Mouse (Mus musculus) layer of hippocampus, adult 9-10 months (tissue): ENCODE data around the gene Thbs4.

Experiments
- DNase-seq: peaks from one replicate; pipeline ENCODE4 v3.0.0; 2022; ENCODE audit warnings: low spot score

The Thbs4 gene

DNA sequence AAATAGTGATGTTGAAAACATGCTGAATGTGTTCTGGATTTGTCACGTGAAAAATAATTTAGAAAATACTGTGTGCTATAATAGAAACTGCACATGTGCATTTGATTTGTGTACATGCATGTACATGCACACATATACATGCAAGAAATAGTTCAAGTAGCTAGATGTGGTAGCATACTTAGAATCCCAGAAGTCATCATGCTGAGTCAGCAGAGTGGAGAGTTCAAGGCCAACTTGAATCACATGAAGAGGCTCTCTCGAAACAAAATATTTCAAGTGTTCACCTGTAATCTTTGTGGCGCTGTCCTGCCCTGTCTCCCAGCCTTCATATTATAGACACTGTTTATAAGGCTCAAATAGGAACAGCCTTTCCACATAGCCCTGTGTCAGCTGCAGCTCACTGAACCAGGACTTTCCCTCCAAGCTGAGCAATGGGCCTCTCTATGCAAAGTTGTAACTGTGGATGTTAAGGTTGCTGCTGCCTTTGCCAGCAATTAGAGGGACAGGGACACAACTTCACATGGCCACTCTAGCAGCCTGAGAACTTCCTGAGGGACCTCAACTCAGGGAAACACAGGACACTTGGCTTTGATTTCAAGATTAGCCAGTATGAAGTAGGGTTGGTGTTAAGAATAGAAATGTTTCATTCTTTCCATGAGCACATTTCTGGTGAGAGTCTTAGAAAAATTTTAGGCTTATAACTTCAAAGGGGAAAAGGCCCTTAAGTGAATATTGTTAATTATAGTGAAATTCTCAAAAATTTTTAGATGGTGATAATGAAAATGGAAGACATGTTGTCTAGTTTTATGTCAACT, 76.6 kb downstream of the Thbs4 start:
- DNase-seq = no peak

DNA sequence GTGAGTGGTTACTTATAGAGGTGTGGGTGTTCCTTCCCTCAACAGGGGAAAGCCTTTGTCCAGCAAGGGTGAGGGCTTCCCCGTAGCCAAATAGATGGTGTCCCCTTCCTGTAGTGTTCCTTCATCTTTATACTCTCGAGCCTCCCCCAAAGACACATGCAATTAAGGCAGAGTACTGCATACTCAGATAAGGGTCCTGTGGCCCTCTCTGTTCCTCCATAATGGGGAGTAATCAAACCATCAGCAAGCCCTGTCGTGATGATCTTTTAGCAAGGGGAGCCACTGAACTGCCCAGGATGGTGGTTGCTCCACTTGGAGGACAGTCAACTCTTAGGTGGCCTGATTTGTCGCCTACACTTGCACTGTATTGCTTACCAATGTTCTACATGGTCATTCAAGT, 82.0 kb downstream of the Thbs4 start:
- no peak for DNase-seq

DNA sequence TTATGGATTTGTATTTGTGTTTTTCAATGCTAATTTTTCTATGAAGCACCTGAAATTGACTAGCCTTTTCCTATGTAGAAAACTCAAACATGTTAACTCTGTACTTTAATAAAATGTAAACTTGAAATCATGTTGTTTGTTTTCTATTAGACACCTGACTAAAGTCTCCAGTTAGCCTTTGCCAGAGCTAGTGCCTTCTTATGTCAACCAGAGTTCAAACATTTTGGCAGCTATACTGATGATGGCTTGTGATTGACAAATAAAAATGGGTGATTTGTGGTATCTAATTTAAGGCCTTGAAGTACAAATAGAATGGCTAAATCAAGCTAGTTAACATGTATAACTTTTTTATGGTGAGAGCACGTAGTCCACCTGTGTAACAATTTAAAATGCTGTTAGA, 82.8 kb downstream of the Thbs4 start:
- no peak for DNase-seq

DNA sequence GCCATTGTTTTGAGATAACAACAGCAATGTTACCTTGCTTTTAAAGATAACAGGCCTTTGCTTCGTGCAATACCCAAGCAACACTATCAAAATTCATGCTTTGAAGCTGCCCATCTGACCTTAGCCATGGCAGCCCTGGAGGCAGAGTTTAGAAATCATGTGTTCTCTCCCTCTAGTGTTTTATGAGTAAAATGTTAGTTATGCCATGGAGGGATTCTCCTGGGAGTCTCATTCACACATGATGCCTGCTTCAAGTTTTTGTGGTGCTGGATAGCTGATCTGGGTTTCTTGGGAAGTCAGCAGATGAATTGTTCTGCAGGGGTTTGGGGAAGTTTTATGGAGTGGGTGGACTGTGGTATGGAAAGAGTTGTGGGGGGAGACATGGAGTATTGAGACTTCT, 84.3 kb downstream of the Thbs4 start:
- no peak for DNase-seq

DNA sequence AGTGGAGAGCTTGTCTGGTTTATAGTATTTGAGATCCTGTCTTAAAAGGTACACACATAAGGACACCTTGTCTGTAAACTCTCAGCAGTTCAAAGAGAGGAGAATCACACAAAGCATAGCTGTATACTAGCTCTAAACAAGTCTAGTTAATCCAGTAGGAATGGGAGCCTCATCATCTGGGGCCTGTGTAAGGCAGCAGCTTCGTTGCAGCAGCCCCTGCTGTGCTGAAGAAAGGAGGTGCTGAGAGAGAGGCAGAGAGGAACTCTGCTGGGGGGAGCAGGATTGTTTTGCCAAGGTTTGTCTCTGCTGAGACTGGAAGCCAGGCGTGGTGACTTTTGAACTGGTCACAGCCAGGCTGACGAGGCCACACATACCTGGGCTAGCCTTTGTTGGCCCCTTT, 85.1 kb downstream of the Thbs4 start:
- DNase-seq = no peak

DNA sequence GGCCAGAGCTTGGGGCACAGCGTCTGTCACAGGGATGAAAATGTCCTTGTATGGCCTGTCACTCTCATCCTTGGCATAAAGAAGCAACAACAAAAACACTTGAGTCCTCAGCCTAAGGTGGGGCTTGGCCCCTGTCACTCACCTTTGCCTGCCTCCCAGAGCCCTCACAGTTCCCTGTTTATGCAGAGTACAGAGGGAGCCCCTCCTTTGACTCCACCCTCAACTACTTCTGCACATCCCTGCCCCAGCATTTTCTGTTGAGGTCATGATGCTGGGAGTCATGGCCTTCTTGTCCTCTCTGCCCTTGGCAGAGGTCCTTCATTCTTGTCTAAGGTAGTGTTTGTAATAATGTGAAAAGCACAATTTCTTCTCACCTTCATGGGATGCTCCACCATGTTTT, 86.2 kb downstream of the Thbs4 start:
- DNase-seq = no peak

DNA sequence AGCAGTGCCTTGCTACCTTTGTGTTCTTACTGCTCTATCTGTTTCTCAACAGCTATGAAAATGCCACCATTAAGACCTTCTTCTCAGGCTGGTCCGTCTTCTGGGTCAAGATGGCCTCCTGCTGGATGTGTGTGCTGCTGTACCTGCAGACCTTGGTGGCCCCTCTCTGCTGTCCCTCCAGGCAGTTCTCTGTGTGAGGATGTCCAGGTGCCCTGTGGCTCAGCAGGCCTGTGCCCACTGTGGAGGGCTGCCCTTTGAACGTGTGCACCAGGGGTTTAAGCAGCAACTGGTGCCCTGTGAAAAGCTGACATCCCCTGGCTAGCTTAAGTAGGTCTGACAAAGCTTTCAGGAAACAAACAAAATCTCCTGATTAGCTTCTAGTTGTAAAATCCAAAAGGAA, 86.7 kb downstream of the Thbs4 start:
- no peak for DNase-seq

DNA sequence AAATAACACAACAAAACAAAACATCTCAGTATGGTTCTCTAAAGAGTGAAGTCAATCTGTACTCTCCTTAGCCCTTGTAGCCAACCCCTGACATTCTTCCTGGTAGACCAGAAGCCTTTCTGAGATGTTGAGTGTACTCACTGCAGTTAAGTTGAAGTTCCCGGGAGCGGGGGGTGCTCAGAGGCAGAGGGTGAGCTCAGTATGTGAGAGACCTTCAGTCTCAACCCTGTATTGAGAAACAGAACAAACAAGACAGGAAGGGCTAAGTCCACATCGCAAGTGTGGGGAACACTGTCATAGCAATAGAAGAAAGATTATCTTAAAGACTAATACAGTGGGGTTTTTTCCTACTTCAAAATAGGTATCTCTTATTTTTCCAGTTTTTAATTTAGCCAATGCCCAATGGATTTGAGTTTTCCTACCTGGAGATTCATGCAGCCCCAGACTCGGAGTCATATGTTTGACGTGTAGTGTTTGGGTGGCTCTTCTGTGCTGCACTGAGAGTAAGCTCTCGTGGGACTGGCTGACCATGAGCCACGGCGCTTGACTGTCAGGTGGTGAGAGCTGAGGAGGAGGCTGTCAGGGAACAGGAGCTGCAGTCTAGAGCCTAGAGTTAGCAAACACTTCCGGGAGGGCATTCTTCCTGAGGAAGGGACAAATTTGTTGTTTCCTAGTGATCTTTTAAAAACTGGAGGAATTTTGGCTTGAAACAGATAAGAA, 88.1 kb downstream of the Thbs4 start:
- no peak for DNase-seq

DNA sequence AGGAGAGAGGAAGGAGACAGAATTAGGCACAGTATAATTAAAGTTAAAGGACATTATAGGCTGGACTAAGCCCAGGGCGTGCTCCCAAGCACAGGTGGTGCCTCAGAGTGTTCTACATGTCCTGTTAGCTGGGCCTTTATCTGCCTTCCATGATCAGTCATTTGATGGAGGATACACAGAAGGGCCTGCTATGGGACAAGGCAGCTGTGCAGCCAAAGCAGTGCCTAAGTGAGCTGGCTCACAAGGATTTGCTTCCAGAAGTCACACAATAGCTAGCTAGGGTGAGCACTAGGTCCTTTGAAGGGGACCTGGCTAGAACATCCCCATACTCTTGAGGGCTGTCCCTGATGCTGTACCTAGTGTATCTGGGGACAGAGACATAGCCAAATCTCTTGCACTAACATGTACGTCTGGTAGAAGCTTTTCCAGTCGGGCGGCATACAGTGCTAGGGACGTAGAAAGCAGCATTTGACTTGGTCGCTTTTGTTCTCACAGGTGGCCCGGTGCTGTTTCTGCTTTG, 89.5 kb downstream of the Thbs4 start:
- DNase-seq = no peak

DNA sequence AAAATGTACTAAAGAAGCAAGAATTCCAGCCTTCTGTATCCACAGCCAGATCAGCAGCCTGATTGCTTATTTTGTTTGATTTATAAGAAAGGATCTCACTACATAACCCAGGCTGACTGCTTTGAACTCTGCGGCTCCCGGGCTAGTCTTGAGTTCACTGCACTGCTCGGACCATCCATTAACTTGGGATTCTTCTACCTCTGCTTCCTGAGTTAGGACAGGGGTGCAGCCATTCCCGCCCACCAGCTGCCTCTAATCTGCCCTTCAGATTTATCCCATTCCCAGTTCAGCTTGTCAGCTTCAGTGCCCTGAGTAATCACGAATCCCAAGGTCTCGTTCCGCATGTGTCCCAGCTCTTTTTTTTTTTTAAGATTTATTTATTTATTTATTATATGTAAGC, 90.4 kb downstream of the Thbs4 start:
- DNase-seq = no peak

DNA sequence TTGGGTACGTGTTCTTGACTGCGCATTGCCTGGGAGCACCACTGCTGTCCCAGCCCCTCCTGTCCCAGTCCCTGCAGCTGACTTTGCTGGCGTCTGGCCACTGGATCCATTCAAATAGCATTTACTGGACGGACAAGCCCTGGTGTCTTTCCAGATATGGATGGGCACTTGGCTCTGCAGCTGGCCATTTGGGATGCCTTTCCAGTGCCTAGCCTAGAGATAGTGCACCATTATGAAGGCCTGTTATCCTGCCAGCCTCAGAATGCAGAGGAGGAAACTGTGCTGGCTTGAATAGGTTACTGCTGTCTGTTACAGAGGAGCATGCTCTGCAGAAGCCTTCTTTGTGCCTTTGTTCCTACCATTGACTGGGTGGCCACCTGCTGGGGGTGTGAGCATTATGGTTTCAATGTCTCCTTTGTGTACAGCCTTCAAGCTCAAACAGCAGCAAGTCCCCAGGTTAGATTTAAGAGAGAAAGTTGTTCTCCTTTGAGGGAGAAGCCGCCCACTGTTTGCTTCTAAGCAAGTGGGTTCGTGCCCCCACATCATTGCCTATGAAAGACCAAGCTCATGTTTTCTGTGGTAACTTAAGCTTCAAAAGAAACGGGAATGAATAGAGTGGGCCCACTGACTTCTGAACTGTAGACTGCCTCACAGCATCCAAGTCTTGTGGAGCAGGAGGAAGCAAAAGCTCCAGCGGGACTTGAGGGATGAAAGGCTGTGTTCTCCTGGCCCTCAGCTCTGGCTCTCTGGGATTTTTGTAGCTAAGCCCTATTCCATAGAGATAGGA, 91.2 kb downstream of the Thbs4 start:
- peak; percentile 61 for DNase-seq

DNA sequence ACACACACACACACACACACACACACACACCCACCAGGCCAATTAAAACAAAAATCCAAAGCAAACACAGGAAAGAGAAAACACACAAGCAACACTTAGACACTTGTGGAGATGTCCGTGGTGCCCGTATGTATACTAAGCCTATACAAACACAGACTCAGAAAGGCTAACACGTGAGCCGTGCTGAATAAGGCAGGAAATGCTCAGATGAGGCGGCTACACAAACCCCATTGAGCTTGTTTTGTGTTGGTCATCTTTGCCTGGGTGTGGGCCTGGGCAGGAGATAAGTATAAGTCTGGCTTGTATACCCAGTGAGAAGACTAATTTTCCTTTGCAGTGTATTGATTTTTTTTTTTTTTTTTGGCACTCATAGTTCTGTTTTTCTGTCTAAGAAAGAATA, 92.6 kb downstream of the Thbs4 start:
- DNase-seq = no peak
